8 mouse cellular contexts compared by ENCODE assay signal in genomic region chr2:164822636-164823165, GRCm38 (mm10). TPM values are rescaled to one million over a fixed set of nuclear protein-coding genes. Genes with fewer than 3 reads are reported as not detected.
A peak's percentile ranks its signal among the peaks of the same experiment; 100 is the strongest.
DNase-seq lines count a peak whose midpoint lies in the region; ATAC-seq and TF ChIP-seq lines count a peak whose summit lies in the region.

Gene Zswim1, plus strand, starts transcription at chr2:164822686.

- TF ChIP-seq CTCF in heart, adult 2 months (IDR thresholded peaks at IDR 0.05), result peak; percentile 14; the same call in 1 of the 2 replicates

- peaks cover 3% of the 10 kb centered on the region for H3K4me1 ChIP-seq in embryonic facial prominence, embryonic 14.5 days (ENCODE audit: control insufficient read depth, insufficient read depth, low read length)
- no peaks in the 10 kb centered on the region; the same call in 1 of the 2 replicates for H3K4me1 ChIP-seq in heart, adult 2 months (ENCODE audit: control insufficient read depth, insufficient read depth, low read length)
- H3K4me1 ChIP-seq in limb, embryonic 13.5 days, result peaks cover 10% of the 10 kb centered on the region
- H3K4me1 ChIP-seq in midbrain, embryonic 16.5 days (ENCODE audit: control insufficient read depth, insufficient read depth, low read length), result peaks cover 14% of the 10 kb centered on the region

- 1% methylated on average over 32 of the region's 32 CpGs for WGBS in embryonic facial prominence, embryonic 14.5 days
- 1% methylated on average over 32 of the region's 32 CpGs for WGBS in heart, adult 2 months
- WGBS in limb, embryonic 13.5 days, result 2% methylated on average over 32 of the region's 32 CpGs
- WGBS in midbrain, embryonic 16.5 days, result 1% methylated on average over 32 of the region's 32 CpGs

- peak within 1 kb of the TSS; percentile 69 for H3K9ac ChIP-seq in embryonic facial prominence, embryonic 14.5 days (ENCODE audit: low read depth, low read length)
- peak within 1 kb of the TSS; percentile 90 for H3K9ac ChIP-seq in heart, adult 2 months (ENCODE audit: low read depth, low read length)
- H3K9ac ChIP-seq in limb, embryonic 13.5 days, result peak within 1 kb of the TSS; percentile 76
- H3K9ac ChIP-seq in midbrain, embryonic 16.5 days (ENCODE audit: low read depth, low read length), result peak within 1 kb of the TSS; percentile 87

- H3K79me2 ChIP-seq in heart, adult 2 months (replicated peaks; ENCODE audit: control insufficient read depth, insufficient read depth, low read length), result no peaks in the 10 kb centered on the region

- no peaks in the 10 kb centered on the region for H3K9me3 ChIP-seq in embryonic facial prominence, embryonic 14.5 days (ENCODE audit: control insufficient read depth, low read length)
- H3K9me3 ChIP-seq in limb, embryonic 13.5 days, result no peaks in the 10 kb centered on the region
- H3K9me3 ChIP-seq in midbrain, embryonic 16.5 days (replicated peaks; ENCODE audit: control insufficient read depth, low read length, poor library complexity, severe bottlenecking), result no peaks in the 10 kb centered on the region

- peak; percentile 100 for ATAC-seq in embryonic facial prominence, embryonic 14.5 days (ENCODE audit: low read depth)
- ATAC-seq in limb, embryonic 13.5 days (ENCODE audit: low FRiP score, low read depth), result peak; percentile 99
- ATAC-seq in midbrain, embryonic 16.5 days, result peak; percentile 99

- peak within 1 kb of the TSS; percentile 67 for H3K4me3 ChIP-seq in embryonic facial prominence, embryonic 14.5 days (ENCODE audit: low read depth, low read length)
- H3K4me3 ChIP-seq in heart, adult 2 months, result peak within 1 kb of the TSS; percentile 61
- peak within 1 kb of the TSS; percentile 71 for H3K4me3 ChIP-seq in limb, embryonic 13.5 days
- H3K4me3 ChIP-seq in midbrain, embryonic 16.5 days (ENCODE audit: low read depth, low read length), result peak within 1 kb of the TSS; percentile 69

- peaks cover 43% of the 10 kb centered on the region for H3K36me3 ChIP-seq in embryonic facial prominence, embryonic 14.5 days (ENCODE audit: control insufficient read depth, insufficient read depth, low read length)
- no peaks in the 10 kb centered on the region for H3K36me3 ChIP-seq in heart, adult 2 months (ENCODE audit: control insufficient read depth, insufficient read depth, low read length)
- peaks cover 48% of the 10 kb centered on the region for H3K36me3 ChIP-seq in limb, embryonic 13.5 days
- H3K36me3 ChIP-seq in midbrain, embryonic 16.5 days (ENCODE audit: control insufficient read depth, insufficient read depth, low read length), result peaks cover 30% of the 10 kb centered on the region

- H3K27ac ChIP-seq in embryonic facial prominence, embryonic 14.5 days (replicated peaks; ENCODE audit: low read depth, low read length), result peak within 1 kb of the TSS; percentile 79
- peak within 1 kb of the TSS; percentile 80 for H3K27ac ChIP-seq in heart, adult 2 months
- H3K27ac ChIP-seq in limb, embryonic 13.5 days, result peak within 1 kb of the TSS; percentile 67; the same call in 1 of the 2 replicates
- peak within 1 kb of the TSS; percentile 95 for H3K27ac ChIP-seq in midbrain, embryonic 16.5 days (ENCODE audit: low read length)

- intact Hi-C loops in heart, adult 2 months (cut with DNase I), result loop anchor here (2.0 kb wide), 1 partner anchor 18 kb away; the partner anchor contains the start of genes Acot8 and Zswim3

- no peaks in the 10 kb centered on the region for H3K27me3 ChIP-seq in embryonic facial prominence, embryonic 14.5 days (replicated peaks; ENCODE audit: control insufficient read depth, insufficient read depth, low read length)
- no peaks in the 10 kb centered on the region for H3K27me3 ChIP-seq in heart, adult 2 months (ENCODE audit: control insufficient read depth, insufficient read depth, low read length)
- H3K27me3 ChIP-seq in limb, embryonic 13.5 days, result no peaks in the 10 kb centered on the region
- H3K27me3 ChIP-seq in midbrain, embryonic 16.5 days (ENCODE audit: control insufficient read depth, insufficient read depth, low read depth, low read length), result no peaks in the 10 kb centered on the region

- peak within 1 kb of the TSS; percentile 55 for H3K4me2 ChIP-seq in embryonic facial prominence, embryonic 14.5 days (ENCODE audit: low read depth, low read length)
- H3K4me2 ChIP-seq in limb, embryonic 13.5 days (replicated peaks), result peak within 1 kb of the TSS; percentile 74
- H3K4me2 ChIP-seq in midbrain, embryonic 16.5 days (ENCODE audit: low read length), result peak within 1 kb of the TSS; percentile 61

- no peak for TF ChIP-seq EP300 in heart, adult 2 months (IDR thresholded peaks at IDR 0.05; ENCODE audit: insufficient read depth, low read depth, low read length)

- peak; percentile 84 for TF ChIP-seq POLR2A in heart, adult 2 months (IDR thresholded peaks at IDR 0.05; ENCODE audit: insufficient read depth, low read depth, low read length)

- peak; percentile 100 for DNase-seq in 3T3-L1 (ENCODE audit: low read depth, low spot score)
- DNase-seq in adrenal gland, postnatal 4 days (ENCODE audit: low spot score in 2 of 2), result peak; percentile 99 to 100
- DNase-seq in embryonic facial prominence, embryonic 14.5 days (ENCODE audit: low spot score), result peak; percentile 99
- peak; percentile 99 to 100 for DNase-seq in heart, adult 2 months
- peak; percentile 99 to 100 for DNase-seq in kidney, adult 8-10 months
- DNase-seq in spleen, postnatal 10 days (ENCODE audit: low spot score in 2 of 2), result peak; percentile 100

RNA-seq across cellular contexts. Expression of gene Zswim1, which starts in this region (rescaled TPM):
- 10 to 100 TPM; 10.7 to 11.0 TPM for total RNA-seq in adrenal gland, postnatal 4 days (2021)
- 15.1 and 15.7 TPM in 2 replicates for polyA plus RNA-seq in embryonic facial prominence, embryonic 14.5 days (2014; fragmentation: Nextera tagmentation; extraction: Ambion mirVana)
- 1 to 10 TPM; 4.5 to 5.3 TPM for total RNA-seq in heart, adult 2 months (2021)
- polyA plus RNA-seq in heart, adult 2 months (2012; rRNA removed), result 5.1 and 6.4 TPM in 2 replicates
- 17.8 and 18.2 TPM in 2 replicates for polyA plus RNA-seq in limb, embryonic 13.5 days (2015; fragmentation: Nextera tagmentation; extraction: Ambion mirVana)
- 29.5 and 29.9 TPM in 2 replicates for polyA plus RNA-seq in midbrain, embryonic 16.5 days (2015; fragmentation: Nextera tagmentation; extraction: Ambion mirVana)

Comparison
In these comparisons a context has a peak if more than half of its experiments do, and no peak if none do; other contexts are left out.
1. Peak in every context shown above with its lines: DNase-seq, ATAC-seq, H3K4me3 ChIP-seq and H3K27ac ChIP-seq.